Mouse (Mus musculus) liver, postnatal 0 days (tissue): ENCODE measurements at regions not wholly inside any gene's neighbourhood (a gene's known extent, or its start where the extent isn't known, plus 50 kb on each side); places are given as distances from the start of the nearest gene placed in this dataset.

Experiments used
- ATAC-seq: fragments of 200-750 bp; cut with Nextera tagmentation; 2 replicates; pipeline ENCODE4 v1.8.0; 2017; ENCODE audit warnings: mild to moderate bottlenecking, moderate library complexity
- DNase-seq: peaks from one replicate; pipeline ENCODE4 v3.0.0-alpha.2; 2016
- H3K27ac ChIP-seq: fragments of 300-500 bp; sonication (generic); 2 replicates; pipeline ENCODE4 v1.5.1; 2014; ENCODE audit warnings: antibody characterized with exemption, moderate library complexity, mild to moderate bottlenecking, low read depth
- H3K27me3 ChIP-seq: fragments of 300-500 bp; sonication (generic); 2 replicates; pipeline ENCODE4 v1.6.1; 2014; ENCODE audit warnings: low read length, control low read depth, mixed read lengths; ENCODE audit not compliant: insufficient read depth
- H3K36me3 ChIP-seq: fragments of 300-500 bp; sonication (generic); replicated peaks from 2 replicates; pipeline ENCODE4 v1.6.1; 2014; ENCODE audit warnings: mild to moderate bottlenecking, control low read depth, low read length, moderate library complexity, mixed read lengths; ENCODE audit not compliant: insufficient read depth
- H3K4me1 ChIP-seq: fragments of 300-500 bp; sonication (generic); 2 replicates; pipeline ENCODE4 v1.6.1; 2014; ENCODE audit warnings: antibody characterized with exemption, mild to moderate bottlenecking, control low read depth; ENCODE audit not compliant: insufficient read depth
- H3K4me2 ChIP-seq: fragments of 300-500 bp; sonication (generic); 2 replicates; pipeline ENCODE4 v1.6.1; 2014; ENCODE audit warnings: low read depth, mild to moderate bottlenecking, low read length, moderate library complexity, mixed read lengths
- H3K4me3 ChIP-seq: fragments of 300-500 bp; sonication (generic); 2 replicates; pipeline ENCODE4 v1.5.1; 2014; ENCODE audit warnings: low read depth, low read length
- H3K9ac ChIP-seq: fragments of 300-500 bp; sonication (generic); replicated peaks from 2 replicates; pipeline ENCODE4 v1.6.1; 2014; ENCODE audit warnings: mild to moderate bottlenecking, moderate library complexity
- H3K9me3 ChIP-seq: fragments of 300-500 bp; sonication (generic); 2 replicates; pipeline ENCODE4 v1.6.1; 2016; ENCODE audit warnings: mild to moderate bottlenecking, control low read depth, low read length, mixed read lengths
- CTCF ChIP-seq: sonication (generic); IDR thresholded peaks from 2 replicates; pipeline ENCODE4 v1.5.1; 2016; ENCODE audit warnings: antibody characterized with exemption, low read depth
- EP300 ChIP-seq: IDR thresholded peaks from 2 replicates; pipeline ENCODE4 v1.6.1; 2016; ENCODE audit warnings: antibody characterized with exemption, low read depth, mild to moderate bottlenecking
- WGBS: fragments of 180-500 bp; shearing (Covaris S2); extraction: QIAGEN DNeasy Blood & Tissue Kit; methylation state at CpG from one replicate; pipeline ENCODE4 v1.1.7; 2014; ENCODE audit not compliant: insufficient replicate concordance; 5-methylcytosine and 5-hydroxymethylcytosine counted together

DNA sequence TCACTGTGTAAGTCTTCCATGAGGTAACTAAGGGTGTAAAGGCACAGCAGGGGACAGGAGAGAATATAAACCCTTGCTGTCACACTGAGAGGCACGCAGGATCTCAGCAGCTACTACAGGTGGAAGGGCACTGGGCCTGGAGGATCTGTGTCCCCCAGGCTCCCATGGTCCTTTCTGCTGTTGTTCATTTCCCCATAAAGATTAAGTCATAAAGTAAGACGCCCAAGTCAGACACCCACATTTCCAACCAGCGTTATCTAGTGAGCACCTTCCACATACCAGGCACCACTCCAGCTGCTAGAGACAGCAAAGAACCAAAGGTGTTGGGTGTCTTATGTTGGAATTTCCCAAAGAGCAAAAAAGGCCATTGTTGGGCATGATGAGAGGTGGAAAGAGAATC, 70.8 kb upstream of the Klf3 start:
- ATAC-seq = no peak

GRCm38 (mm10) chr5:64736985-64737384, 66.2 kb upstream of the Klf3 start:
- no peak for TF ChIP-seq EP300
- TF ChIP-seq CTCF = no peak
- no peaks in the 10 kb centered on the region for H3K36me3 ChIP-seq
- no peaks in the 10 kb centered on the region for H3K27me3 ChIP-seq
- no peak overlapping the region for H3K27ac ChIP-seq
- H3K4me3 ChIP-seq = no peak overlapping the region
- H3K4me1 ChIP-seq = peaks cover 4% of the 10 kb centered on the region; the same call in 1 of the 2 replicates
- DNase-seq (no peak), ATAC-seq (no peak)
- H3K9me3 ChIP-seq = no peaks in the 10 kb centered on the region
- no peak overlapping the region for H3K4me2 ChIP-seq
- H3K9ac ChIP-seq = no peak overlapping the region

More for the DNA sequence above, 70.8 kb upstream of the Klf3 start:
- DNase-seq = no peak
- H3K4me3 ChIP-seq = no peak overlapping the region
- H3K9ac ChIP-seq = no peak overlapping the region
- no peaks in the 10 kb centered on the region for H3K36me3 ChIP-seq
- H3K27me3 ChIP-seq = no peaks in the 10 kb centered on the region
- no peaks in the 10 kb centered on the region for H3K4me1 ChIP-seq
- no peaks in the 10 kb centered on the region for H3K9me3 ChIP-seq
- H3K4me2 ChIP-seq = no peak overlapping the region
- no peak for TF ChIP-seq CTCF
- no peak for TF ChIP-seq EP300
- WGBS = 78% methylated on average over 3 of the region's 3 CpGs
- no peak overlapping the region for H3K27ac ChIP-seq

GRCm38 (mm10) chr5:64738096-64738780, 65.0 kb upstream of the Klf3 start:
- Histone ChIP-seq H3K4me1 (peaks cover 4% of the 10 kb centered on the region; the same call in 1 of the 2 replicates), H3K27me3 (no peaks in the 10 kb centered on the region), H3K4me2 (no peak overlapping the region), H3K36me3 (no peaks in the 10 kb centered on the region), H3K4me3 (no peak overlapping the region), H3K27ac (no peak overlapping the region), H3K9ac (no peak overlapping the region; the same call in 1 of the 2 replicates), H3K9me3 (no peaks in the 10 kb centered on the region)
- no peak for ATAC-seq
- no peak for DNase-seq
- WGBS = 68% methylated on average over 11 of the region's 11 CpGs
- TF ChIP-seq CTCF = no peak

- WGBS = 67% methylated on average over 10 of the region's 10 CpGs
- no peak overlapping the region for H3K4me2 ChIP-seq
- no peak for ATAC-seq
These were observed 64.3 kb upstream of the Klf3 start for GRCm38 (mm10) chr5:64738781-64739310.

GRCm38 (mm10) chr5:64739311-64740261, 63.6 kb upstream of the Klf3 start:
- no peak overlapping the region for H3K4me3 ChIP-seq
- 57% methylated on average over 15 of the region's 15 CpGs for WGBS
- H3K9ac ChIP-seq = no peak overlapping the region
- no peak overlapping the region for H3K4me2 ChIP-seq
- no peak for DNase-seq
- TF ChIP-seq EP300 (no peak), CTCF (no peak)
- no peak for ATAC-seq
- no peaks in the 10 kb centered on the region for H3K27me3 ChIP-seq
- H3K27ac ChIP-seq = no peak overlapping the region
- H3K4me1 ChIP-seq = peaks cover 6% of the 10 kb centered on the region
- no peaks in the 10 kb centered on the region for H3K36me3 ChIP-seq
- no peaks in the 10 kb centered on the region for H3K9me3 ChIP-seq

More at GRCm38 (mm10) chr5:64738781-64739310, 64.3 kb upstream of the Klf3 start:
- H3K27ac ChIP-seq = no peak overlapping the region
- no peak overlapping the region for H3K9ac ChIP-seq
- H3K27me3 ChIP-seq = no peaks in the 10 kb centered on the region
- TF ChIP-seq CTCF (no peak), EP300 (no peak)
- H3K4me1 ChIP-seq = peaks cover 4% of the 10 kb centered on the region; the same call in 1 of the 2 replicates
- no peaks in the 10 kb centered on the region for H3K36me3 ChIP-seq
- no peak overlapping the region for H3K4me3 ChIP-seq
- no peak for DNase-seq
- no peaks in the 10 kb centered on the region for H3K9me3 ChIP-seq

DNA sequence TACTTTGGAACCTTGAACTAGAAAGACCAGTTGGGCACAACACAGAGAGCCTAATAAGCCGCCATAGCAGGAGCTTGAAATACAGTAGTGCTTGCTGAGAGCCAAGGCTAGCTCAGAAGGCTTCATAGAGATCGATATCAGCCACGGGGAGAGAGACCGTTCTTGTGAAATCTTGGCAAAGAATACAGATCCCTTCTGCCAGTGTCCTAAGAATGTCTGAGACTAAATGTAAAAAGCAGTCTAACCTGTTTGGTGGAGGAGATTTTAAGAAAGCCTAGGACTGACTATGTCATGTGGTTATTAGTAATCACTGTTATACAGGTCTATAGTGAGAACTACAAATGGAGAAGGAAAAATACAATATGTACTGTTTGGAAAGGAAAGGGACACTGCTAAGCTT, 59.1 kb upstream of the Klf3 start:
- WGBS = 73% methylated on average over 4 of the region's 4 CpGs
- Histone ChIP-seq H3K4me3 (no peak overlapping the region), H3K27me3 (no peaks in the 10 kb centered on the region), H3K27ac (peak overlapping the region; percentile 58; the same call in 1 of the 2 replicates), H3K4me2 (no peak overlapping the region), H3K36me3 (no peaks in the 10 kb centered on the region), H3K9me3 (no peaks in the 10 kb centered on the region), H3K4me1 (peaks cover 5% of the 10 kb centered on the region), H3K9ac (no peak overlapping the region)
- no peak for ATAC-seq
- TF ChIP-seq EP300 (no peak), CTCF (no peak)
- no peak for DNase-seq
